Mouse (Mus musculus) lung, postnatal 0 days (tissue): ENCODE results near the gene Astn1. TPM values are rescaled to one million over a fixed set of nuclear protein-coding genes. Genes with fewer than 3 reads are reported as not detected.

Source experiments
- ATAC-seq: fragments of 200-750 bp; cut with Nextera tagmentation; 2 replicates; pipeline ENCODE4 v1.8.0; 2017; ENCODE audit warnings: moderate library complexity
- DNase-seq: peaks from one replicate; pipeline ENCODE4 v3.0.0-alpha.2; 2016; ENCODE audit warnings: low spot score
- H3K27ac ChIP-seq: fragments of 300-500 bp; sonication (generic); 2 replicates; pipeline ENCODE4 v1.5.1; 2014; ENCODE audit warnings: antibody characterized with exemption, mild to moderate bottlenecking, low read length, mixed read lengths
- H3K27me3 ChIP-seq: fragments of 300-500 bp; sonication (generic); replicated peaks from 2 replicates; pipeline ENCODE4 v1.6.1; 2014; ENCODE audit warnings: low read length, mixed read lengths; ENCODE audit not compliant: insufficient read depth
- H3K36me3 ChIP-seq: fragments of 300-500 bp; sonication (generic); 2 replicates; pipeline ENCODE4 v1.6.1; 2014; ENCODE audit warnings: low read length, mixed read lengths; ENCODE audit not compliant: insufficient read depth
- H3K4me1 ChIP-seq: fragments of 300-500 bp; sonication (generic); 2 replicates; pipeline ENCODE4 v1.6.1; 2014; ENCODE audit warnings: antibody characterized with exemption, low read depth, low read length, mixed read lengths; ENCODE audit not compliant: insufficient read depth
- H3K4me2 ChIP-seq: fragments of 300-500 bp; sonication (generic); replicated peaks from 2 replicates; pipeline ENCODE4 v1.6.1; 2014; ENCODE audit warnings: low read depth, mild to moderate bottlenecking, low read length, moderate library complexity, mixed read lengths
- H3K4me3 ChIP-seq: fragments of 300-500 bp; sonication (generic); 2 replicates; pipeline ENCODE4 v1.5.1; 2014; ENCODE audit warnings: low read depth, low read length
- H3K9ac ChIP-seq: fragments of 300-500 bp; sonication (generic); replicated peaks from 2 replicates; pipeline ENCODE4 v1.6.1; 2014; ENCODE audit warnings: low read depth, mild to moderate bottlenecking
- H3K9me3 ChIP-seq: fragments of 300-500 bp; sonication (generic); 2 replicates; pipeline ENCODE4 v1.6.1; 2016; ENCODE audit warnings: low read length, mixed read lengths
- CTCF ChIP-seq: IDR thresholded peaks from 2 replicates; pipeline ENCODE4 v1.5.1; 2016; ENCODE audit warnings: antibody characterized with exemption, mild to moderate bottlenecking
- EP300 ChIP-seq: IDR thresholded peaks from 2 replicates; pipeline ENCODE4 v1.6.1; 2016; ENCODE audit warnings: antibody characterized with exemption, mild to moderate bottlenecking, control low read depth
- WGBS: fragments of 180-500 bp; shearing (Covaris S2); extraction: QIAGEN DNeasy Blood & Tissue Kit; methylation state at CpG from one replicate; pipeline ENCODE4 v1.1.7; 2014; 5-methylcytosine and 5-hydroxymethylcytosine counted together
- polyA plus RNA-seq: library from polyadenylated mRNA; unstranded; fragments of >200 nt; fragmentation: Nextera tagmentation; extraction: Ambion mirVana; gene quantifications from 2 replicates; pipeline ENCODE4 v1.2.1, GENCODE M21; 2015

The Astn1 gene
- polyA plus RNA-seq, 1 experiment from 2014 or later: 0.05 TPM

DNA sequence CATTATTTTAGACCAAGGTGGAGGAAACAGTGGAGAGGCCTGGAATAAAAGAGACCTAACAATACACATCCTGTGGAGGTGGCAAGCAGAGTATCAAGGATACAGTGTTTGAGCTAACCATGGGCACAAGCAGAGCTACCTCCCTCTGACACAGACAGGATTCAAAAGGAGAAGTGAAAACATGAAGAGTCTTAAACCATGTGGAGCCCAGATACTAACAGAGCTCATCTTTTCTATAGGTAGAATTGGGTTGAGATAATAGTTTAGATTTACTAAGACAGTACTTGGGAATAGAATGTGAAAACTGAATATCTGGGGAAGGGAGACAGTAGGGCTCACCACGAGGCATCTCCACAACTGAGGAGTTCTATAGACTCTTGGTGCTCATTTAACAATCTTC lies 84.0 kb downstream of the Astn1 start:
- H3K27ac ChIP-seq: no peak overlapping the region
- no peak for ATAC-seq
- TF ChIP-seq CTCF (no peak), EP300 (no peak)
- H3K9me3 ChIP-seq: no peaks in the 10 kb centered on the region
- H3K9ac ChIP-seq: no peak overlapping the region
- no peaks in the 10 kb centered on the region for H3K27me3 ChIP-seq
- no peaks in the 10 kb centered on the region for H3K4me1 ChIP-seq
- no peak overlapping the region for H3K4me2 ChIP-seq
- H3K36me3 ChIP-seq: no peaks in the 10 kb centered on the region
- DNase-seq: no peak
- WGBS: 40% methylated on average over 1 of the region's 1 CpGs
- H3K4me3 ChIP-seq: no peak overlapping the region

- no peak overlapping the region for H3K27ac ChIP-seq
- no peak overlapping the region for H3K9ac ChIP-seq
- H3K4me3 ChIP-seq: no peak overlapping the region
- TF ChIP-seq EP300 (no peak), CTCF (no peak)
- H3K4me1 ChIP-seq: no peaks in the 10 kb centered on the region
- WGBS: 66% methylated on average over 7 of the region's 7 CpGs
- no peak for DNase-seq
- H3K9me3 ChIP-seq: no peaks in the 10 kb centered on the region
- no peak overlapping the region for H3K4me2 ChIP-seq
- no peaks in the 10 kb centered on the region for H3K27me3 ChIP-seq
- no peak for ATAC-seq
- no peaks in the 10 kb centered on the region for H3K36me3 ChIP-seq
These were observed 85.9 kb downstream of the Astn1 start for GRCm38 (mm10) chr1:158447956-158448355.

DNA sequence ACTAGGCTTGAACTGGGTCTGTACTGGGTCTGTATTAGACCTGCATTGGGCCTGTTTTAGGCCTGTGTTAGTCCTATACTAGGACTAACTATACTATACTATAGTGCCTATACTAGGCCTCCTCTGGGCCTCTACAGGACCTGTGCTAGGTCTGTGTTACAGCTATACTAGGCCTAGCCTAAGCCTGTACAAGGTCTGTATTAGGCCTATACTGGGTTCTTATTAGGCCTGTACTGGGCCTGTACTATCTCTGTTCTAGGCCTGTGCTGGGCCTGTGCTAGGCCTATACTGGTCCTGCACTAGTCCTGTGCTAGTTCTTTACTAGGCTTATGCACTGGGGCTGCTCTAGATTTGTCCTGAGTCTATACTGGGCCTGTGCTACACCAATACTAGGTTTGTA lies 90.6 kb downstream of the Astn1 start:
- TF ChIP-seq CTCF (no peak), EP300 (no peak)
- Histone ChIP-seq H3K27me3 (no peaks in the 10 kb centered on the region), H3K27ac (no peak overlapping the region), H3K4me1 (no peaks in the 10 kb centered on the region), H3K4me3 (no peak overlapping the region), H3K9ac (no peak overlapping the region), H3K9me3 (no peaks in the 10 kb centered on the region), H3K36me3 (no peaks in the 10 kb centered on the region), H3K4me2 (no peak overlapping the region)
- DNase-seq (no peak), ATAC-seq (no peak)

DNA sequence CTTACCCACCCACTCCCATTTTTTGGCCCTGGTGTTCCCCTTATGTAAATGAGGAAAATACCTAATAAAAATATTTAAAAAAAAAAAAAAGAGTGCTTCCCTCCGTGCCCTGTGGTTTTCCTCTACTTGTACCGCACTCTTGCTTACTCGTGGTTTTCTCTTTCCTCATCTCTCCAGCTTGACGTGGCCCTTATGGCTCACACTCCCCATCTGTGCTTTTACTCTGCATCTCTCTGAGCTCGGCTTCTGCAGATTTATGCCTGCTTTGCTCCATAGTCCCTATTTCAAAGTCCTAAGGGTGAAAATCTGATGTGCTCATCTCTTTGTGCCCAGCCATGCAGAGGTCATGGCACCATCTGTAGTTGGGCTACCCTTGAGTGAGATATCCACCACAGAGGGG lies 91.5 kb downstream of the Astn1 start:
- H3K9ac ChIP-seq: no peak overlapping the region
- ATAC-seq (no peak), DNase-seq (no peak)
- no peaks in the 10 kb centered on the region for H3K9me3 ChIP-seq
- H3K4me2 ChIP-seq: no peak overlapping the region
- TF ChIP-seq EP300: no peak
- no peak for TF ChIP-seq CTCF
- 86% methylated on average over 5 of the region's 5 CpGs for WGBS
- H3K4me1 ChIP-seq: no peaks in the 10 kb centered on the region
- no peaks in the 10 kb centered on the region for H3K36me3 ChIP-seq
- H3K27me3 ChIP-seq: no peaks in the 10 kb centered on the region
- H3K4me3 ChIP-seq: no peak overlapping the region
- no peak overlapping the region for H3K27ac ChIP-seq

DNA sequence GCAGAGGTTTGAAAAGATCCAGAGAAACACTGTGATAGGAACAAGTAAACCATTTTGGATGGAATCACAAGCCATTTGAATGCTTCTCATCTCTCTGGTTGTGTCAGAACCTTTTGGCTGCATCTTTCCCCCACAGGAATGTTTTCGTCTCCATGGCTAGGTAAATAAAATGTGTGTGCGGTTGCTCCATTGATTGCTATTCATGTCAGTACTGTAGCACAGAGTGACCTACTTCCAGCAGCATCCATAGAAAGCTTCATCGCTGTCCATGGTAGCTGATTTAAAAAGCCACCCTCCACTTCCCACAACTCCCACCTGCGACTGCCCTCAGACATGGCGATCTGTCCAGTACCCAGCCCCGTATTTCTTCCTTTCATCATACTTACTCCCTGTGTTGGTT lies 101.9 kb downstream of the Astn1 start:
- ATAC-seq (no peak), DNase-seq (no peak)
- Histone ChIP-seq H3K27me3 (no peaks in the 10 kb centered on the region), H3K9ac (no peak overlapping the region), H3K9me3 (no peaks in the 10 kb centered on the region), H3K27ac (no peak overlapping the region), H3K36me3 (no peaks in the 10 kb centered on the region), H3K4me1 (no peaks in the 10 kb centered on the region), H3K4me2 (no peak overlapping the region), H3K4me3 (no peak overlapping the region)
- TF ChIP-seq CTCF (no peak), EP300 (no peak)
- WGBS: 63% methylated on average over 6 of the region's 6 CpGs

GRCm38 (mm10) chr1:158465286-158465685 lies 103.2 kb downstream of the Astn1 start:
- Histone ChIP-seq H3K36me3 (no peaks in the 10 kb centered on the region), H3K4me2 (no peak overlapping the region), H3K27me3 (no peaks in the 10 kb centered on the region), H3K27ac (no peak overlapping the region), H3K9ac (no peak overlapping the region), H3K4me1 (no peaks in the 10 kb centered on the region), H3K4me3 (no peak overlapping the region), H3K9me3 (no peaks in the 10 kb centered on the region)
- ATAC-seq: no peak
- DNase-seq: no peak
- no peak for TF ChIP-seq EP300
- TF ChIP-seq CTCF: no peak
- WGBS: 60% methylated on average over 6 of the region's 6 CpGs

- H3K36me3 ChIP-seq: no peaks in the 10 kb centered on the region
- H3K9ac ChIP-seq: no peak overlapping the region
- no peak for TF ChIP-seq CTCF
- no peak for TF ChIP-seq EP300
- DNase-seq (no peak), ATAC-seq (no peak)
- H3K4me1 ChIP-seq: no peaks in the 10 kb centered on the region
- H3K4me3 ChIP-seq: no peak overlapping the region
- no peaks in the 10 kb centered on the region for H3K9me3 ChIP-seq
- WGBS: 83% methylated on average over 1 of the region's 1 CpGs
- H3K27ac ChIP-seq: no peak overlapping the region
- H3K27me3 ChIP-seq: no peaks in the 10 kb centered on the region
- H3K4me2 ChIP-seq: no peak overlapping the region
These were observed 115.8 kb downstream of the Astn1 start for GRCm38 (mm10) chr1:158477841-158478240.
